Mouse (Mus musculus): Measurements from ENCODE around the gene Omt2b. TPM values are rescaled to one million over a fixed set of nuclear protein-coding genes. Genes with fewer than 3 reads are reported as not detected.
"Not testable (repeated sequence)": the region's sequence is repeated elsewhere in the genome, so short reads cannot be mapped to it uniquely, and the experiment has no call there.

Omt2b gene
- polyA plus RNA-seq (2016; fragmentation: Nextera tagmentation; extraction: Ambion mirVana) = not detected in 2 replicates

- H3K4me1 ChIP-seq; H3K9me3 ChIP-seq (replicated peaks); DNase-seq (ENCODE audit: low spot score); H3K36me3 ChIP-seq; H3K4me3 ChIP-seq; H3K27me3 ChIP-seq (ENCODE audit: low read depth, poor library complexity, severe bottlenecking); H3K27ac ChIP-seq (replicated peaks): not testable (repeated sequence)
- WGBS = 83% methylated on average over 1 of the region's 1 CpGs
These were observed at the start of gene Omt2b for GRCm38 (mm10) chr9:78327289-78327688. Gene Omt2b, plus strand, starts transcription at chr9:78327589.

- H3K27me3 ChIP-seq (ENCODE audit: low read depth, poor library complexity, severe bottlenecking); H3K9me3 ChIP-seq (replicated peaks); H3K36me3 ChIP-seq; H3K27ac ChIP-seq (replicated peaks); DNase-seq (ENCODE audit: low spot score); H3K4me3 ChIP-seq; H3K4me1 ChIP-seq: not testable (repeated sequence)
- 85% methylated on average over 4 of the region's 4 CpGs for WGBS
These were observed 45.2 kb upstream of the Omt2b start for GRCm38 (mm10) chr9:78282002-78282711.

GRCm38 (mm10) chr9:78289063-78289462 is 38.3 kb upstream of the Omt2b start:
- WGBS = 74% methylated on average over 1 of the region's 1 CpGs
- not testable (repeated sequence) for H3K4me1 ChIP-seq; H3K4me3 ChIP-seq; H3K36me3 ChIP-seq; H3K9me3 ChIP-seq (replicated peaks); H3K27ac ChIP-seq (replicated peaks); H3K27me3 ChIP-seq (ENCODE audit: low read depth, poor library complexity, severe bottlenecking); DNase-seq (ENCODE audit: low spot score)

GRCm38 (mm10) chr9:78289723-78290122 is 37.7 kb upstream of the Omt2b start, which contains the start of gene Gm10639:
Gene Gm10639, plus strand, starts transcription at chr9:78289923.
- DNase-seq (ENCODE audit: low spot score) = not testable (repeated sequence)
- 87% methylated on average over 3 of the region's 3 CpGs for whole genome bisulfite sequencing

GRCm38 (mm10) chr9:78292462-78292861 is 34.9 kb upstream of the Omt2b start:
- H3K4me3 ChIP-seq; DNase-seq (ENCODE audit: low spot score); H3K36me3 ChIP-seq; H3K27ac ChIP-seq (replicated peaks); H3K27me3 ChIP-seq (ENCODE audit: low read depth, poor library complexity, severe bottlenecking); H3K9me3 ChIP-seq (replicated peaks); H3K4me1 ChIP-seq: not testable (repeated sequence)
- 90% methylated on average over 8 of the region's 8 CpGs for WGBS

More at GRCm38 (mm10) chr9:78289723-78290122, 37.7 kb upstream of the Omt2b start, which contains the start of gene Gm10639:
- H3K27ac ChIP-seq (replicated peaks); H3K9me3 ChIP-seq (replicated peaks); H3K36me3 ChIP-seq; H3K4me3 ChIP-seq; H3K4me1 ChIP-seq; H3K27me3 ChIP-seq (ENCODE audit: low read depth, poor library complexity, severe bottlenecking): not testable (repeated sequence)

- WGBS = 88% methylated on average over 1 of the region's 1 CpGs
- not testable (repeated sequence) for H3K27me3 ChIP-seq (ENCODE audit: low read depth, poor library complexity, severe bottlenecking); H3K36me3 ChIP-seq; H3K27ac ChIP-seq (replicated peaks); H3K9me3 ChIP-seq (replicated peaks); DNase-seq (ENCODE audit: low spot score); H3K4me3 ChIP-seq; H3K4me1 ChIP-seq
These were observed 33.7 kb upstream of the Omt2b start for GRCm38 (mm10) chr9:78293683-78294082.

- 82% methylated on average over 7 of the region's 7 CpGs for WGBS
- H3K4me3 ChIP-seq; H3K4me1 ChIP-seq; H3K27ac ChIP-seq (replicated peaks); DNase-seq (ENCODE audit: low spot score); H3K27me3 ChIP-seq (ENCODE audit: low read depth, poor library complexity, severe bottlenecking); H3K9me3 ChIP-seq (replicated peaks); H3K36me3 ChIP-seq: not testable (repeated sequence)
These were observed 32.6 kb upstream of the Omt2b start for GRCm38 (mm10) chr9:78294781-78295180.

GRCm38 (mm10) chr9:78296089-78296488 is 31.3 kb upstream of the Omt2b start:
- H3K27me3 ChIP-seq (ENCODE audit: low read depth, poor library complexity, severe bottlenecking); H3K4me1 ChIP-seq; H3K27ac ChIP-seq (replicated peaks); H3K4me3 ChIP-seq; H3K36me3 ChIP-seq; H3K9me3 ChIP-seq (replicated peaks): not testable (repeated sequence)
- 15% methylated on average over 6 of the region's 6 CpGs for whole genome bisulfite sequencing
- DNase-seq (ENCODE audit: low spot score) = peak; percentile 65

GRCm38 (mm10) chr9:78298232-78298631 is 29.2 kb upstream of the Omt2b start:
- H3K27ac ChIP-seq (replicated peaks) = no peak overlapping the region
- H3K9me3 ChIP-seq (replicated peaks) = no peaks in the 10 kb centered on the region
- no peaks in the 10 kb centered on the region for H3K27me3 ChIP-seq (ENCODE audit: low read depth, poor library complexity, severe bottlenecking)
- no peaks in the 10 kb centered on the region for H3K36me3 ChIP-seq
- H3K4me3 ChIP-seq = no peak overlapping the region
- 81% methylated on average over 1 of the region's 1 CpGs for WGBS
- no peaks in the 10 kb centered on the region for H3K4me1 ChIP-seq
- DNase-seq (ENCODE audit: low spot score) = no peak

- H3K4me3 ChIP-seq; H3K9me3 ChIP-seq (replicated peaks); H3K4me1 ChIP-seq; H3K27me3 ChIP-seq (ENCODE audit: low read depth, poor library complexity, severe bottlenecking); DNase-seq (ENCODE audit: low spot score); H3K36me3 ChIP-seq; H3K27ac ChIP-seq (replicated peaks): not testable (repeated sequence)
- WGBS = 77% methylated on average over 1 of the region's 1 CpGs
These were observed 28.2 kb upstream of the Omt2b start for GRCm38 (mm10) chr9:78299143-78299542.

- H3K4me3 ChIP-seq; H3K27ac ChIP-seq (replicated peaks); DNase-seq (ENCODE audit: low spot score); H3K27me3 ChIP-seq (ENCODE audit: low read depth, poor library complexity, severe bottlenecking); H3K9me3 ChIP-seq (replicated peaks); H3K36me3 ChIP-seq; H3K4me1 ChIP-seq: not testable (repeated sequence)
- 81% methylated on average over 3 of the region's 3 CpGs for WGBS
These were observed 19.3 kb upstream of the Omt2b start for GRCm38 (mm10) chr9:78308122-78308521.

- H3K27me3 ChIP-seq (ENCODE audit: low read depth, poor library complexity, severe bottlenecking) = no peaks in the 10 kb centered on the region
- no peak within 1 kb of the TSS for H3K27ac ChIP-seq (replicated peaks)
- WGBS = 78% methylated on average over 2 of the region's 2 CpGs
- H3K9me3 ChIP-seq (replicated peaks) = no peaks in the 10 kb centered on the region
- no peaks in the 10 kb centered on the region for H3K36me3 ChIP-seq
- H3K4me3 ChIP-seq = no peak within 1 kb of the TSS
- H3K4me1 ChIP-seq = no peaks in the 10 kb centered on the region
- DNase-seq (ENCODE audit: low spot score) = no peak
These were observed 12.7 kb upstream of the Omt2b start, which contains the start of gene Omt2a for GRCm38 (mm10) chr9:78314696-78315095. Gene Omt2a, minus strand, starts transcription at chr9:78314796.

- no peaks in the 10 kb centered on the region for H3K9me3 ChIP-seq (replicated peaks)
- no peaks in the 10 kb centered on the region for H3K36me3 ChIP-seq
- 42% methylated on average over 1 of the region's 1 CpGs for WGBS
- H3K27ac ChIP-seq (replicated peaks) = no peak overlapping the region
- H3K27me3 ChIP-seq (ENCODE audit: low read depth, poor library complexity, severe bottlenecking) = no peaks in the 10 kb centered on the region
- no peaks in the 10 kb centered on the region for H3K4me1 ChIP-seq
- H3K4me3 ChIP-seq = no peak overlapping the region
- no peak for DNase-seq (ENCODE audit: low spot score)
These were observed 7.9 kb upstream of the Omt2b start for GRCm38 (mm10) chr9:78319499-78319898.

- not testable (repeated sequence) for H3K9me3 ChIP-seq (replicated peaks); DNase-seq (ENCODE audit: low spot score); H3K27ac ChIP-seq (replicated peaks); H3K27me3 ChIP-seq (ENCODE audit: low read depth, poor library complexity, severe bottlenecking); H3K4me3 ChIP-seq; H3K4me1 ChIP-seq; H3K36me3 ChIP-seq
These were observed 9.7 kb downstream of the Omt2b start for GRCm38 (mm10) chr9:78337050-78337449.
